In the genomic region with DNA sequence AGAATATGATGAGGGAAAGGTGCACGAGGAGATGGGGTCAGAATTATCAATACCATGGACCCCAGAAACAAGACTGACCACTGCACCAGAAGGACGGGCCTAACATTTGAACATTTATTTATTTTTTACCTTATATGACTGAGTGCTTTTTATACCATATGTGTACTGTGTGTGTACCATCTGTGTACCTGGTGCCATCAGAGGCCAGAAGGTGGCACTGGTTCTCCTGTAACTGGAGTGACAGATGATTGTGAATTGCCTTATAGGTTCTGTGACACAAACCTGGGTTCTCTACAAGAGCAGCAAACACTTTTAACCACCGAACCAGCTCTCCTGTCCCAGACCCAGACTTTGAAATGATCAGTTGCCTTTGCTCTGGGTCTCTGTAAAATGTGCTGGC, we compare ENCODE assay signal across 22 mouse cellular contexts. TPM values are rescaled to one million over a fixed set of nuclear protein-coding genes. Genes with fewer than 3 reads are reported as not detected.
DNase-seq lines count a peak whose midpoint lies in the region; ATAC-seq and TF ChIP-seq lines count a peak whose summit lies in the region.
"Had no signal": no experiment of that assay in that cellular context is flagged by ENCODE, and none has a peak within 500 bp of the region (broad histone marks: within the 10 kb centered on the region; RNA-seq: fewer than 3 reads in every experiment).

No protein-coding gene starts in this region.

- no peak overlapping the region for H3K27ac ChIP-seq in forebrain, postnatal 0 days (ENCODE audit: low read depth, low read length)
- no peak overlapping the region for H3K27ac ChIP-seq in forebrain, embryonic 15.5 days (replicated peaks)
- no peak overlapping the region for H3K27ac ChIP-seq in liver, embryonic 14.5 days
- H3K27ac ChIP-seq: embryonic facial prominence, embryonic 13.5 days; hindbrain, embryonic 15.5 days; liver, embryonic 12.5 days; neural tube, embryonic 15.5 days had no signal

- WGBS in forebrain, postnatal 0 days: 84% methylated on average over 3 of the region's 3 CpGs
- 73% methylated on average over 3 of the region's 3 CpGs for WGBS in forebrain, embryonic 15.5 days
- 64% methylated on average over 3 of the region's 3 CpGs for WGBS in liver, embryonic 14.5 days (ENCODE audit: insufficient replicate concordance)

- no peak for TF ChIP-seq EP300 in liver, embryonic 14.5 days (IDR thresholded peaks at IDR 0.05; ENCODE audit: low read depth)

- H3K36me3 ChIP-seq in forebrain, postnatal 0 days (ENCODE audit: insufficient read depth): no peaks in the 10 kb centered on the region
- H3K36me3 ChIP-seq in forebrain, embryonic 15.5 days: no peaks in the 10 kb centered on the region
- no peaks in the 10 kb centered on the region for H3K36me3 ChIP-seq in liver, embryonic 14.5 days (replicated peaks; ENCODE audit: control insufficient read depth, insufficient read depth, low read depth)
- H3K36me3 ChIP-seq: embryonic facial prominence, embryonic 13.5 days; hindbrain, embryonic 15.5 days; liver, embryonic 12.5 days; neural tube, embryonic 15.5 days had no signal

- no peak overlapping the region for H3K4me2 ChIP-seq in forebrain, postnatal 0 days (ENCODE audit: low read depth)
- H3K4me2 ChIP-seq in forebrain, embryonic 15.5 days (replicated peaks): no peak overlapping the region
- H3K4me2 ChIP-seq in liver, embryonic 14.5 days (ENCODE audit: low read depth): no peak overlapping the region
- H3K4me2 ChIP-seq: embryonic facial prominence, embryonic 13.5 days; heart, embryonic 11.5 days; hindbrain, embryonic 15.5 days; liver, embryonic 12.5 days; neural tube, embryonic 15.5 days had no signal

- no peak for ATAC-seq in forebrain, postnatal 0 days
- ATAC-seq in forebrain, embryonic 15.5 days (replicated peaks): no peak
- no peak for ATAC-seq in liver, embryonic 14.5 days (ENCODE audit: insufficient read depth)
- ATAC-seq in erythroblast, adult 5-6 weeks (replicated peaks; ENCODE audit: low FRiP score, poor library complexity, severe bottlenecking): no peak
- ATAC-seq: liver, embryonic 12.5 days had no signal

- no peak overlapping the region for H3K9ac ChIP-seq in forebrain, postnatal 0 days
- H3K9ac ChIP-seq in forebrain, embryonic 15.5 days (replicated peaks): no peak overlapping the region
- no peak overlapping the region for H3K9ac ChIP-seq in liver, embryonic 14.5 days (replicated peaks)
- H3K9ac ChIP-seq: embryonic facial prominence, embryonic 13.5 days; hindbrain, embryonic 15.5 days; liver, embryonic 12.5 days; neural tube, embryonic 15.5 days had no signal

- TF ChIP-seq CTCF in forebrain, postnatal 0 days (IDR thresholded peaks at IDR 0.05; ENCODE audit: low read depth): peak; percentile 19; the same call in 1 of the 2 replicates
- peak; percentile 13; the same call in 1 of the 2 replicates for TF ChIP-seq CTCF in liver, embryonic 14.5 days (IDR thresholded peaks at IDR 0.05; ENCODE audit: low read depth)

- H3K4me1 ChIP-seq in forebrain, postnatal 0 days (ENCODE audit: insufficient read depth): no peaks in the 10 kb centered on the region
- H3K4me1 ChIP-seq in forebrain, embryonic 15.5 days: no peaks in the 10 kb centered on the region
- no peaks in the 10 kb centered on the region for H3K4me1 ChIP-seq in liver, embryonic 14.5 days (replicated peaks; ENCODE audit: control insufficient read depth in 2 of 2, insufficient read depth in 2 of 2, low read length in 1 of 2)
- H3K4me1 ChIP-seq: embryonic facial prominence, embryonic 13.5 days had no signal

- H3K9me3 ChIP-seq in forebrain, postnatal 0 days (ENCODE audit: low read length): no peaks in the 10 kb centered on the region
- no peaks in the 10 kb centered on the region for H3K9me3 ChIP-seq in forebrain, embryonic 15.5 days
- H3K9me3 ChIP-seq in liver, embryonic 14.5 days (ENCODE audit: control insufficient read depth, low read length): no peaks in the 10 kb centered on the region
- H3K9me3 ChIP-seq: embryonic facial prominence, embryonic 13.5 days; hindbrain, embryonic 15.5 days; liver, embryonic 12.5 days; neural tube, embryonic 15.5 days had no signal

- DNase-seq in forebrain, postnatal 0 days: no peak
- DNase-seq in liver, embryonic 14.5 days (ENCODE audit: low read depth in 3 of 3, low spot score in 3 of 3): no peak
- DNase-seq in liver (no peak), A20 (ENCODE audit: low read depth, low spot score) (peak; percentile 36)
- peak; percentile 6 for DNase-seq in naive thymus-derived CD4-positive, alpha-beta T cell, adult 2 months (ENCODE audit: low read depth)
- no peak for DNase-seq in left cerebral cortex, adult 9 months (ENCODE audit: low spot score in 2 of 2)
- DNase-seq: adrenal gland, adult 8-10 months; gastrocnemius, postnatal 25 days; heart, postnatal 36 days; kidney, adult 18-20 months; kidney, postnatal 4 days; left cerebral cortex, postnatal 4 days; lung, postnatal 10 days; right cerebral cortex, postnatal 4 days had no signal

- H3K27me3 ChIP-seq in forebrain, postnatal 0 days (ENCODE audit: insufficient read depth, low read length): no peaks in the 10 kb centered on the region
- H3K27me3 ChIP-seq in forebrain, embryonic 15.5 days: no peaks in the 10 kb centered on the region
- H3K27me3 ChIP-seq in liver, embryonic 14.5 days (ENCODE audit: control insufficient read depth, insufficient read depth, low read length): no peaks in the 10 kb centered on the region
- H3K27me3 ChIP-seq: embryonic facial prominence, embryonic 13.5 days; hindbrain, embryonic 15.5 days; liver, embryonic 12.5 days; neural tube, embryonic 15.5 days had no signal

- no peak overlapping the region for H3K4me3 ChIP-seq in forebrain, postnatal 0 days (ENCODE audit: low read depth, low read length)
- no peak overlapping the region for H3K4me3 ChIP-seq in forebrain, embryonic 15.5 days
- no peak overlapping the region for H3K4me3 ChIP-seq in liver, embryonic 14.5 days (ENCODE audit: insufficient read depth in 1 of 2, low read depth in 2 of 2, low read length in 2 of 2)
- H3K4me3 ChIP-seq: embryonic facial prominence, embryonic 13.5 days; hindbrain, embryonic 15.5 days; liver, embryonic 12.5 days; neural tube, embryonic 15.5 days had no signal

RNA-seq across cellular contexts. Expression of a gene that starts 31.8 kb away (rescaled TPM):
- total RNA-seq in forebrain, postnatal 0 days (2014; rRNA removed): not detected in 2 replicates
- not detected in 2 replicates for polyA plus RNA-seq in forebrain, postnatal 0 days (2015; fragmentation: Nextera tagmentation; extraction: Ambion mirVana)
- polyA plus RNA-seq in forebrain, embryonic 15.5 days (2015; fragmentation: Nextera tagmentation; extraction: Ambion mirVana): not detected in 2 replicates
- not detected in 2 replicates for polyA plus RNA-seq in liver, embryonic 14.5 days (2012; rRNA removed)
- polyA plus RNA-seq in liver, embryonic 14.5 days (2014; fragmentation: Nextera tagmentation; extraction: Ambion mirVana): not detected in 2 replicates
- total RNA-seq in erythroblast, adult 5-6 weeks (2015; ENCODE audit: low replicate concordance): not detected in 2 replicates
- not detected in 2 replicates for total RNA-seq in erythroblast, adult 5-6 weeks (2017; ENCODE audit: low replicate concordance)
- total RNA-seq: adrenal gland, adult 8-10 months; gastrocnemius, postnatal 25 days; heart, postnatal 36 days; layer of hippocampus, postnatal 25 days; left cerebral cortex, postnatal 4 days had no signal
- polyA plus RNA-seq: embryonic facial prominence, embryonic 13.5 days; heart, embryonic 11.5 days; hindbrain, embryonic 15.5 days; liver, embryonic 12.5 days; neural tube, embryonic 15.5 days had no signal

RNA-seq across cellular contexts. Expression of a gene that starts 43.9 kb away (rescaled TPM):
- 2.9 and 3.0 TPM in 2 replicates for total RNA-seq in forebrain, postnatal 0 days (2014; rRNA removed)
- polyA plus RNA-seq in forebrain, postnatal 0 days (2015; fragmentation: Nextera tagmentation; extraction: Ambion mirVana): 2.9 and 4.4 TPM in 2 replicates
- polyA plus RNA-seq in forebrain, embryonic 15.5 days (2015; fragmentation: Nextera tagmentation; extraction: Ambion mirVana): 4.4 and 5.0 TPM in 2 replicates
- 5.5 and 6.4 TPM in 2 replicates for polyA plus RNA-seq in liver, embryonic 14.5 days (2012; rRNA removed)
- 4.4 and 6.5 TPM in 2 replicates for polyA plus RNA-seq in liver, embryonic 14.5 days (2014; fragmentation: Nextera tagmentation; extraction: Ambion mirVana)
- total RNA-seq in erythroblast, adult 5-6 weeks (2015; ENCODE audit: low replicate concordance): 7.5 and 12.1 TPM in 2 replicates
- 5.0 and 6.0 TPM in 2 replicates for total RNA-seq in erythroblast, adult 5-6 weeks (2017; ENCODE audit: low replicate concordance)

RNA-seq across cellular contexts. Expression of a gene that starts 54.8 kb away (rescaled TPM):
- total RNA-seq in forebrain, postnatal 0 days (2014; rRNA removed): 10.3 and 10.8 TPM in 2 replicates
- 11.7 and 15.9 TPM in 2 replicates for polyA plus RNA-seq in forebrain, postnatal 0 days (2015; fragmentation: Nextera tagmentation; extraction: Ambion mirVana)
- 15.3 and 15.5 TPM in 2 replicates for polyA plus RNA-seq in forebrain, embryonic 15.5 days (2015; fragmentation: Nextera tagmentation; extraction: Ambion mirVana)
- 5.0 and 6.8 TPM in 2 replicates for polyA plus RNA-seq in liver, embryonic 14.5 days (2012; rRNA removed)
- polyA plus RNA-seq in liver, embryonic 14.5 days (2014; fragmentation: Nextera tagmentation; extraction: Ambion mirVana): 10.3 and 13.4 TPM in 2 replicates
- 0.96 and 7.9 TPM in 2 replicates for total RNA-seq in erythroblast, adult 5-6 weeks (2015; ENCODE audit: low replicate concordance)
- total RNA-seq in erythroblast, adult 5-6 weeks (2017; ENCODE audit: low replicate concordance): 10.0 and 18.7 TPM in 2 replicates

Comparison
In these comparisons a context has a peak if more than half of its experiments do, and no peak if none do; other contexts are left out.
1. DNase-seq: peak in A20 (single experiment) and naive thymus-derived CD4-positive, alpha-beta T cell, adult 2 months (single experiment); none in forebrain, postnatal 0 days (single experiment), liver, embryonic 14.5 days (0 of 3), liver (single experiment) and left cerebral cortex, adult 9 months (0 of 2).